Mouse (Mus musculus): ENCODE measurements around the gene 4930535I16Rik. TPM values are rescaled to one million over a fixed set of nuclear protein-coding genes. Genes with fewer than 3 reads are reported as not detected.

Gene 4930535I16Rik
- polyA plus RNA-seq, 1 experiment from 2014 or later = not detected

DNA sequence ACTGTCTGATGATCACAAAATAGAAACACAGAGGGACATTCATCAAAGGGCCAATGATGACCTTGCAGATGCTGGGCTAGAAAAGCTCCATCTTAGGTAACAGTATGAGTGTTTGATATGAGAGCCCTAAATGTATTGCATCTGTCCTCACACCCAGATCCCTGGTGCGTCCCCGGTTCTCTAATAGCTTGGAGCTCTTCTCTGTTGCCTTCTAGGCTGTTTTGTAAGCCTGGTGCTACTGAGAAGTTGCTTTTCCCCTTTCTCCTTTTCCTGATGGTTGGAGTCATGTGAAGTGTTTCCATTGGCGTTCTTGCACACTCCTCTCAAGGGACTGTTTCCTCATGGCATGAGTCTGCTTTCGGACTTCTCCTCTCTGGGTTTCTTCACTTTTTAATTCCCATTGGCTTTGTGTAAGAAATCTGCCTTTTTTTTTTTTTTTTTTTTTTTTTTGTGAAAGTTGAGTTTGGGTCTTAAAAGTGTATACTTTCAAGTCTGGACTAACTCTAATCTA lies 3.3 kb upstream of the 4930535I16Rik start:
- no peaks in the 10 kb centered on the region for H3K9me3 ChIP-seq (ENCODE audit: control insufficient read depth, low read length)
- no peak for DNase-seq (ENCODE audit: low spot score)
- WGBS = 91% methylated on average over 4 of the region's 4 CpGs
- H3K4me2 ChIP-seq (ENCODE audit: low read depth, severe bottlenecking) = no peak overlapping the region
- no peaks in the 10 kb centered on the region for H3K27me3 ChIP-seq (ENCODE audit: control insufficient read depth, insufficient read depth, low read length)
- no peak for ATAC-seq (ENCODE audit: insufficient number of reproducible peaks, low FRiP score, low TSS enrichment, low read depth)
- H3K4me3 ChIP-seq (ENCODE audit: low read depth, low read length) = no peak overlapping the region
- no peak overlapping the region for H3K27ac ChIP-seq (replicated peaks; ENCODE audit: low read depth, low read length)
- H3K4me1 ChIP-seq (ENCODE audit: control insufficient read depth, insufficient read depth, low read length) = peaks cover 2% of the 10 kb centered on the region; the same call in 1 of the 2 replicates
- H3K9ac ChIP-seq (ENCODE audit: low read length) = no peak overlapping the region
- peaks cover 5% of the 10 kb centered on the region; the same call in 1 of the 2 replicates for H3K36me3 ChIP-seq (ENCODE audit: control insufficient read depth, insufficient read depth, low read length)

DNA sequence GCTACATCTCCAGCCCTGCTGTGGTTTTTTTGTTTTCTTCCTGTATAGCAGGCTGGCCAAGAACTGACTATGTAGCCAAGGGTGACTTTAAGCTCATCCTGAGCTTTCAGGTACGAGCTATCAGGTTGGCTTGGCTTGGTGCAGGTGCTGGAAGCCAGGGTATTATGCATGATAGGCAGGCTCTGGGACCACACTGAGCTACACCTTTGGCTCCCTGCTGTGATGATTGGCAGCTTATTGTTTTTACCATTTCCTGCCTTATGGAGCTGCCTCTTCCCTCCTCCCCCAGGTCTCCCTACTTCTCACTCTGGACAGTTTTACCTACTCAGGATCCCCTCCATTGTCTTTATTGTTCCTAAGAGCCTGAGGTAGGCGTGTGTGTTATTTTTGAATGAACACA lies 1.0 kb upstream of the 4930535I16Rik start:
- no peak for ATAC-seq (ENCODE audit: insufficient number of reproducible peaks, low FRiP score, low TSS enrichment, low read depth)
- H3K27me3 ChIP-seq (ENCODE audit: control insufficient read depth, insufficient read depth, low read length) = no peaks in the 10 kb centered on the region
- no peak for DNase-seq (ENCODE audit: low spot score)
- H3K36me3 ChIP-seq (ENCODE audit: control insufficient read depth, insufficient read depth, low read length) = peaks cover 5% of the 10 kb centered on the region; the same call in 1 of the 2 replicates
- WGBS = 78% methylated on average over 2 of the region's 2 CpGs
- H3K27ac ChIP-seq (replicated peaks; ENCODE audit: low read depth, low read length) = no peak overlapping the region
- no peak overlapping the region for H3K9ac ChIP-seq (ENCODE audit: low read length)
- no peaks in the 10 kb centered on the region for H3K9me3 ChIP-seq (ENCODE audit: control insufficient read depth, low read length)
- H3K4me2 ChIP-seq (ENCODE audit: low read depth, severe bottlenecking) = peak overlapping the region; percentile 89
- H3K4me1 ChIP-seq (ENCODE audit: control insufficient read depth, insufficient read depth, low read length) = peaks cover 4% of the 10 kb centered on the region; the same call in 1 of the 2 replicates
- no peak overlapping the region for H3K4me3 ChIP-seq (ENCODE audit: low read depth, low read length)

DNA sequence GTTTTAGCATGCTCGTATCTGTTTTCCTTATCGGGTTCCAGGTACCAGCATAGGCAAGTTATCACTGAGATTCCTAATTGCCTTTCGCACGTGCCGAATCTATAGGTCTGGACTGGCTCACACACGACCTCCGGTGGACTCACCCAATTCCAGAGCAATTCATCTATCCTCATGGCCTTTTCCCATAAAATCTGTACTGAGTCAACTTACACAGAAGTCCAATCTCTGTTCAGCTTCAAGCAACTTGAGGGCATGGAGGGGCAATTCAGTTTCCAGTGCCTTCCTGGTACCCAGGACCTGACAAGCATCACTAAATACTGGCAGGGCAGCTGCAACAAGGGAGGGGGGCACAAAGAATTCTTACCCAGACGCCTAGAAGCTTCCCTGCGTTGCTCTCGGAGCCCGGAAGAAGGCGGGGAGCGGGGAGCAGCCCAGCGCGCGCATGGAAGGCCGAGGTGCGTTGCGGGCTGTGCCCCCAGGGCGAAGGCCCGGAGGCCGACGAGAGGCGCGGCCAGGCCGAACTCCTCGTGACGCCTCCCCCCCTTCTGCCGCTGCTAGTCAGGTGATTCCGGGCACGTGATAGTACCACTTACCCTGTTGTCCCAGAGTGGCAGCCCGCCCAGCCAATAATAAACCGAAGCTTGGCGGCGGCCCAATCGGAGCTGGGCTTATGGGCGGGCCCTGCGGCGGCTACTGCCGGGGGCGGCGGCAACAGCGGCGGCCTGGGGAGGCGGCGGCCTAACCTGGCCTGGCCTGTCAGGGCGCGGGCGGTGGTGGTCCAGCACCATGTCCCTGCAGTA lies 874 bp downstream of the 4930535I16Rik start, which contains the start of gene Rragc:
Gene Rragc, plus strand, starts transcription at position 699 of the 800 bp plus-strand sequence.
- Histone ChIP-seq H3K4me2 (ENCODE audit: low read depth, severe bottlenecking) (peak within 1 kb of the TSS; percentile 89), H3K4me1 (ENCODE audit: control insufficient read depth, insufficient read depth, low read length) (peaks cover 4% of the 10 kb centered on the region; the same call in 1 of the 2 replicates), H3K27ac (replicated peaks; ENCODE audit: low read depth, low read length) (peak within 1 kb of the TSS; percentile 62), H3K9ac (ENCODE audit: low read length) (peak within 1 kb of the TSS; percentile 87), H3K9me3 (ENCODE audit: control insufficient read depth, low read length) (no peaks in the 10 kb centered on the region), H3K4me3 (ENCODE audit: low read depth, low read length) (peak within 1 kb of the TSS; percentile 95), H3K36me3 (ENCODE audit: control insufficient read depth, insufficient read depth, low read length) (0 out of 2 replicates have a peak, but pooled peaks cover 2% of the 10 kb centered on the region), H3K27me3 (ENCODE audit: control insufficient read depth, insufficient read depth, low read length) (no peaks in the 10 kb centered on the region)
- ATAC-seq (ENCODE audit: insufficient number of reproducible peaks, low FRiP score, low TSS enrichment, low read depth) = peak; percentile 100
- WGBS = 1% methylated on average over 39 of the region's 49 CpGs
- peak; percentile 100 for DNase-seq (ENCODE audit: low spot score)

DNA sequence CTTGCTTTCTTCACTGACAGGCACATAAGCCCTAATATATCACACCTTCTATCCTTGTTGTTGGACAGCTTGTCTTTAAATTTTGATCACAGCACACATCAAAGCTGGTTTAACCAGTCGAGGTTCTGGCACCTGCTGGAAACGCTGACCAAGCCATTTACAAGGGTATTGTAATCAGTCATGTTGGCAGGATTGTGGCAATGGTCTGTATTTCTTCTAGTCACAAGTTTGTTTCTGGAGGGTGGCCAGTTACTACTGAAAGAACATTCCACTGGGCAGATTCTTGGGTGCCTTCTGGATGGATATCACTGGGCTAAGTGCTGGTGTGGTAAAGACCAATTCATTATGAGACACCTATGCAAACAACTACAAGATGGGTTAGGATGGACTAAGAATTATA lies 5.4 kb downstream of the 4930535I16Rik start:
- DNase-seq (ENCODE audit: low spot score) (no peak), ATAC-seq (ENCODE audit: insufficient number of reproducible peaks, low FRiP score, low TSS enrichment, low read depth) (no peak)
- no peak overlapping the region for H3K4me3 ChIP-seq (ENCODE audit: low read depth, low read length)
- no peak overlapping the region for H3K9ac ChIP-seq (ENCODE audit: low read length)
- H3K4me2 ChIP-seq (ENCODE audit: low read depth, severe bottlenecking) = no peak overlapping the region
- H3K4me1 ChIP-seq (ENCODE audit: control insufficient read depth, insufficient read depth, low read length) = peaks cover 4% of the 10 kb centered on the region; the same call in 1 of the 2 replicates
- H3K9me3 ChIP-seq (ENCODE audit: control insufficient read depth, low read length) = no peaks in the 10 kb centered on the region
- no peaks in the 10 kb centered on the region for H3K27me3 ChIP-seq (ENCODE audit: control insufficient read depth, insufficient read depth, low read length)
- WGBS = 66% methylated on average over 2 of the region's 2 CpGs
- H3K36me3 ChIP-seq (ENCODE audit: control insufficient read depth, insufficient read depth, low read length) = no peaks in the 10 kb centered on the region; the same call in 1 of the 2 replicates
- no peak overlapping the region for H3K27ac ChIP-seq (replicated peaks; ENCODE audit: low read depth, low read length)

DNA sequence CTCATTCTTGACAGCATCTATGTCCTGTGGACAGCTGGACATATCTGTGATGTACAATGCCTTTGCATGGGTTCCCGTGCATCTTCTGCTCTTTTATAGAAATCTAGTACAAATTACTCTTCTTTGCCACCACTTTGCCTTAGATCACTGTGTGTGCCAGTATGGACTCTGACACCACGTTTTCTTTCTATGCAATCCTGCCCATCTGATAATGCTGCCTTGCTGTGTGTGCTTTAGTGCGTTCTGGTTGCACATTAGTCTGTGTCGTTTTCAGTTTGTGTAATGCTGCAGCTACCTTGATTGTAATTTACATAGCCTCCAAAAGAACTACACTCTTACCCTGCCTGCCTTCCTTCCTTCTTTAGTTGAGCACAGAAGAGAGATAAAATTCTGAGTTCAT lies 6.3 kb downstream of the 4930535I16Rik start:
- Histone ChIP-seq H3K9ac (ENCODE audit: low read length) (no peak overlapping the region), H3K27ac (replicated peaks; ENCODE audit: low read depth, low read length) (no peak overlapping the region), H3K27me3 (ENCODE audit: control insufficient read depth, insufficient read depth, low read length) (no peaks in the 10 kb centered on the region), H3K36me3 (ENCODE audit: control insufficient read depth, insufficient read depth, low read length) (no peaks in the 10 kb centered on the region; the same call in 1 of the 2 replicates), H3K9me3 (ENCODE audit: control insufficient read depth, low read length) (no peaks in the 10 kb centered on the region), H3K4me2 (ENCODE audit: low read depth, severe bottlenecking) (no peak overlapping the region), H3K4me1 (ENCODE audit: control insufficient read depth, insufficient read depth, low read length) (peaks cover 4% of the 10 kb centered on the region; the same call in 1 of the 2 replicates), H3K4me3 (ENCODE audit: low read depth, low read length) (no peak overlapping the region)
- ATAC-seq (ENCODE audit: insufficient number of reproducible peaks, low FRiP score, low TSS enrichment, low read depth) (no peak), DNase-seq (ENCODE audit: low spot score) (no peak)
- WGBS = 91% methylated on average over 4 of the region's 4 CpGs

DNA sequence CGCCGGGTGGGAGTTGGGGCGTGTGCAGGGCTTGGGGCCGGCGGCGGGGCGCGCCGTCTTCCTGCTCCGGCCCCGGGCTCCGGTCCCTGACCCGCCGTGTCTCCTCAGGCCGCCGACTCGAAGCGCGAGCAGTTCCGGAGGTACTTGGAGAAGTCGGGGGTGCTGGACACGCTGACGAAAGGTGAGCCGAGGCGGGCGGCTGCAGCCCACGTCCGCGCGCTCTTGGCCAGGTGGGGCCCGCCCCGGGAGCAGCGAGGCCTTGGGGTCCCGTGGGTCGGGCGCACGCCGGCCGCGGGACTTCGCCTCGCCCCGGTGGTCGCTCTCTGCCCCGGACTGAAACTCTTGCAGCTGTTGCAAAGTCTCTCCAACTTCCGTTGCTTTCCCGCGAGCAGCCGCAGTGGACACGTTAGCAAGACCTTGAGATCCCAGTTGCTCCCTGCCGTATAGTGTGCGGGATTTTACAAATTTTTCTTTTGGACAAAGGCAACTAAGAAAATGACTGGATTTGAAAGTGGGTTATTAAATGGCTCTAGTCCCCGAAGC lies 12.6 kb downstream of the 4930535I16Rik start:
- no peaks in the 10 kb centered on the region; the same call in 1 of the 2 replicates for H3K36me3 ChIP-seq (ENCODE audit: control insufficient read depth, insufficient read depth, low read length)
- peak overlapping the region; percentile 55 for H3K4me2 ChIP-seq (ENCODE audit: low read depth, severe bottlenecking)
- under 1% methylated on average over 52 of the region's 53 CpGs for WGBS
- 0 out of 2 replicates have a peak, but pooled peaks cover 2% of the 10 kb centered on the region for H3K4me1 ChIP-seq (ENCODE audit: control insufficient read depth, insufficient read depth, low read length)
- H3K27ac ChIP-seq (replicated peaks; ENCODE audit: low read depth, low read length) = peak overlapping the region; percentile 65
- DNase-seq (ENCODE audit: low spot score) (no peak), ATAC-seq (ENCODE audit: insufficient number of reproducible peaks, low FRiP score, low TSS enrichment, low read depth) (no peak; the same call in 1 of the 2 replicates)
- H3K4me3 ChIP-seq (ENCODE audit: low read depth, low read length) = peak overlapping the region; percentile 72
- no peaks in the 10 kb centered on the region for H3K27me3 ChIP-seq (ENCODE audit: control insufficient read depth, insufficient read depth, low read length)
- no peaks in the 10 kb centered on the region for H3K9me3 ChIP-seq (ENCODE audit: control insufficient read depth, low read length)
- H3K9ac ChIP-seq (ENCODE audit: low read length) = peak overlapping the region; percentile 57

DNA sequence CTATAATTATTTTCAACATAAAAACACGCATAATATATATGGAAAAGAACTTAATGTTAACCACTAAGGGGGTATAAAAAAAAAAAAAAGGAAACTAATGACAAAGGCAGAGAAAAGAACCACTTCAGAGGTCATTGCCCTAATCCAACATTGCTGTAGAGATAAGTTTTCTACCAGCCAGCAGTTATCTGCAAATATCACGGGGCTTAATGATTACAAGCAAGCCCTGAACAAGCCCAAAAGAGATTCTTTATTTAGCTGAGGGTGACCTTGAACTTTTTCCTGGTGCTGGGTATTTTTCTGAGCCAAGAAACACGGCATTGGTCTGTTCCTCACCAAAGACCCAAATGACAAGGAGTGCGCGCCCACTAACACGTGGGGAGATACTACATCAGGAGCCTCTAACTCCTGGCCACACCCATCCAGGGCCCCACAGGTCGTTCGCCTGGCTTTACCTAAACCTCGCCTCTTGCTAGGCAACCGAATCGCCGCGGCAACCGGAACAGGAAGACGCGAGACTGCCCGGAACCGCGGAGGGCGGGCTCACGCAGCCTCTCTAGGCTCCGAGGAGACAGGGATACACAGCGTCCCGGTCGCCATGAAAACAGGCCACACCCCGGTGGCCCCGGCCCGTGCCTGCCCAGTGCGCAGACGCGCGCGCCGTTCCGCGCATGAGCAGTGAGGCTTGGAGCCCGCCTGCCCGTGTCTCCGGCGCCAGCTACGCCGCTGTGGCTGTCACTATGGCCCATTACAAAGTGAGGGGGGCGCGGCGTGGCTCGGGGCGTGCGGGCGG lies 13.3 kb downstream of the 4930535I16Rik start, which contains the start of gene Mycbp:
Gene Mycbp, plus strand, starts transcription at position 500 of the 793 bp plus-strand sequence.
- DNase-seq (ENCODE audit: low spot score) = peak; percentile 99
- H3K9ac ChIP-seq (ENCODE audit: low read length) = peak within 1 kb of the TSS; percentile 57
- peak within 1 kb of the TSS; percentile 56 for H3K4me2 ChIP-seq (ENCODE audit: low read depth, severe bottlenecking)
- no peaks in the 10 kb centered on the region for H3K9me3 ChIP-seq (ENCODE audit: control insufficient read depth, low read length)
- ATAC-seq (ENCODE audit: insufficient number of reproducible peaks, low FRiP score, low TSS enrichment, low read depth) = peak; percentile 100
- peak within 1 kb of the TSS; percentile 65 for H3K27ac ChIP-seq (replicated peaks; ENCODE audit: low read depth, low read length)
- H3K4me1 ChIP-seq (ENCODE audit: control insufficient read depth, insufficient read depth, low read length) = 0 out of 2 replicates have a peak, but pooled peaks cover 2% of the 10 kb centered on the region
- no peaks in the 10 kb centered on the region for H3K36me3 ChIP-seq (ENCODE audit: control insufficient read depth, insufficient read depth, low read length)
- peak within 1 kb of the TSS; percentile 72 for H3K4me3 ChIP-seq (ENCODE audit: low read depth, low read length)
- WGBS = 1% methylated on average over 49 of the region's 49 CpGs
- H3K27me3 ChIP-seq (ENCODE audit: control insufficient read depth, insufficient read depth, low read length) = no peaks in the 10 kb centered on the region

DNA sequence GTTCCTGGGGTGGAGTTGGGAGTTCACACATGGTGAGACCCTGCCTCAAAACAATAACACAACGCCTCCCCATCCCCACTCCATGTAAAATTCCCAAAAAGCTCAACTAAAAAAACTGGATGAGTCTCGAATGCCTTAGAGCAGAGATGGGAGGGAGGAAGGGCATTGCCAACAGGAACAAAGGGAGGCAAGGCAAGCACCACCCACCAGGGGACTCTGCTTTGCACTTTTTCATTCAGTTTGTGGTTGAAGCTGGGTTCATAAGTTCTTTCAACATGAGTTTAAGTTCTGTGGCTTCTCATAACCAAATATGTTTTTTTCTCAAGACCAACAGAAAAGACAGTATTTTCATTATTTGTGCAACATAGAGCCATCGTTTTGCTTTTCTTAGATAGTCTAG lies 14.4 kb downstream of the 4930535I16Rik start:
- Histone ChIP-seq H3K4me3 (ENCODE audit: low read depth, low read length) (no peak overlapping the region), H3K9ac (ENCODE audit: low read length) (no peak overlapping the region), H3K4me2 (ENCODE audit: low read depth, severe bottlenecking) (no peak overlapping the region), H3K27me3 (ENCODE audit: control insufficient read depth, insufficient read depth, low read length) (no peaks in the 10 kb centered on the region), H3K36me3 (ENCODE audit: control insufficient read depth, insufficient read depth, low read length) (no peaks in the 10 kb centered on the region), H3K27ac (replicated peaks; ENCODE audit: low read depth, low read length) (no peak overlapping the region), H3K9me3 (ENCODE audit: control insufficient read depth, low read length) (no peaks in the 10 kb centered on the region), H3K4me1 (ENCODE audit: control insufficient read depth, insufficient read depth, low read length) (0 out of 2 replicates have a peak, but pooled peaks cover 2% of the 10 kb centered on the region)
- 80% methylated on average over 3 of the region's 3 CpGs for WGBS
- no peak for DNase-seq (ENCODE audit: low spot score)
- no peak for ATAC-seq (ENCODE audit: insufficient number of reproducible peaks, low FRiP score, low TSS enrichment, low read depth)

Measured in limb, embryonic 11.5 days (tissue).